Mouse (Mus musculus) bone marrow, adult 2 months (tissue): ENCODE data around the gene Mapk11.

Experiments
- CTCF ChIP-seq: fragments of 200-500 bp; IDR thresholded peaks from 2 replicates; pipeline ENCODE4 v1.5.1; 2011; ENCODE audit warnings: low read length, control low read depth; ENCODE audit not compliant: control insufficient read depth, insufficient read depth
- POLR2A ChIP-seq: fragments of 200-500 bp; IDR thresholded peaks from 2 replicates; pipeline ENCODE4 v1.6.1; 2011; ENCODE audit warnings: low read depth, mild to moderate bottlenecking, control low read depth, low read length, borderline replicate concordance; ENCODE audit not compliant: control insufficient read depth

DNA sequence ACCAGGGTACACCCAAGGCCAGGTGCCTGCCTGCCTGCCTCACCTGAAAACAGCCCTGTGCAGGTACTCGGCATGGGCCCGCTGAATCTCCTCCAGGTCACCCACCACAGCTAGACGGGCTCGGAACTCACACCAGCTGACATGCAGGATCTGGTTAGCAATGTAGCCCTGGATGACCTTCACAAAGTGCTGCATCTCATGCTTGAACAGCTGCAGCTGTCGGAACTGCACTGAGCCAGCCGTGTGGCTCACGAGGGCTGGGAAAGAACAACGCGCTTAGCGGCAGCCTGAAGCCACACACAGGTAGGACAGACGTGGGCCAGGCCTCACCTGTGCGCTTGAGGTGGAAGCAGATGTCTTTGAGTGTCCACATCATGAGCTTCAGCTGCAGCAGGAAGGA, 48.6 kb downstream of the Mapk11 start:
- TF ChIP-seq POLR2A (no peak), CTCF (no peak)
